Mouse (Mus musculus) midbrain, postnatal 0 days (tissue): ENCODE measurements at regions not wholly inside any gene's neighbourhood (a gene's known extent, or its start where the extent isn't known, plus 50 kb on each side); places are given as distances from the start of the nearest gene placed in this dataset.
A peak's percentile ranks its signal among the peaks of the same experiment; 100 is the strongest.
"Not testable (repeated sequence)": the region's sequence is repeated elsewhere in the genome, so short reads cannot be mapped to it uniquely, and the experiment has no call there.

ENCODE experiments used
- ATAC-seq: fragments of 200-750 bp; cut with Nextera tagmentation; 2 replicates; pipeline ENCODE4 v1.8.0; 2017; ENCODE audit warnings: moderate number of reproducible peaks, mild to moderate bottlenecking, moderate TSS enrichment, moderate library complexity; ENCODE audit not compliant: low FRiP score
- DNase-seq: peaks from one replicate; pipeline ENCODE4 v3.0.0-alpha.2; 2015; ENCODE audit warnings: low spot score
- H3K27ac ChIP-seq: fragments of 300-500 bp; sonication (generic); 2 replicates; pipeline ENCODE4 v1.5.1; 2014; ENCODE audit warnings: low read depth, mild to moderate bottlenecking, low read length, mixed read lengths
- H3K27me3 ChIP-seq: fragments of 300-500 bp; sonication (generic); 2 replicates; pipeline ENCODE4 v1.6.1; 2014; ENCODE audit warnings: low read length, control low read depth, mixed read lengths; ENCODE audit not compliant: insufficient read depth
- H3K36me3 ChIP-seq: fragments of 300-500 bp; sonication (generic); 2 replicates; pipeline ENCODE4 v1.6.1; 2014; ENCODE audit warnings: low read length, control low read depth, mixed read lengths; ENCODE audit not compliant: insufficient read depth
- H3K4me1 ChIP-seq: fragments of 300-500 bp; sonication (generic); 2 replicates; pipeline ENCODE4 v1.6.1; 2014; ENCODE audit warnings: mild to moderate bottlenecking, control low read depth, antibody characterized with exemption, low read length, mixed read lengths; ENCODE audit not compliant: insufficient read depth
- H3K4me2 ChIP-seq: fragments of 300-500 bp; sonication (generic); 2 replicates; pipeline ENCODE4 v1.6.1; 2014; ENCODE audit warnings: low read depth, mild to moderate bottlenecking, low read length, mixed read lengths; ENCODE audit not compliant: poor library complexity, severe bottlenecking
- H3K4me3 ChIP-seq: fragments of 300-500 bp; sonication (generic); 2 replicates; pipeline ENCODE4 v1.5.1; 2014; ENCODE audit warnings: low read depth, mild to moderate bottlenecking, low read length, moderate library complexity
- H3K9ac ChIP-seq: fragments of 300-500 bp; sonication (generic); replicated peaks from 2 replicates; pipeline ENCODE4 v1.6.1; 2014; ENCODE audit warnings: mild to moderate bottlenecking, low read length, moderate library complexity, mixed read lengths; ENCODE audit not compliant: poor library complexity, severe bottlenecking
- H3K9me3 ChIP-seq: fragments of 300-500 bp; sonication (generic); 2 replicates; pipeline ENCODE4 v1.6.1; 2016; ENCODE audit warnings: low read length, control low read depth
- CTCF ChIP-seq: IDR thresholded peaks from 2 replicates; pipeline ENCODE4 v1.5.1; 2016; ENCODE audit warnings: antibody characterized with exemption, mild to moderate bottlenecking
- WGBS: fragments of 180-500 bp; shearing (Covaris S2); extraction: QIAGEN DNeasy Blood & Tissue Kit; methylation state at CpG from one replicate; pipeline ENCODE4 v1.1.7; 2014; 5-methylcytosine and 5-hydroxymethylcytosine counted together

DNA sequence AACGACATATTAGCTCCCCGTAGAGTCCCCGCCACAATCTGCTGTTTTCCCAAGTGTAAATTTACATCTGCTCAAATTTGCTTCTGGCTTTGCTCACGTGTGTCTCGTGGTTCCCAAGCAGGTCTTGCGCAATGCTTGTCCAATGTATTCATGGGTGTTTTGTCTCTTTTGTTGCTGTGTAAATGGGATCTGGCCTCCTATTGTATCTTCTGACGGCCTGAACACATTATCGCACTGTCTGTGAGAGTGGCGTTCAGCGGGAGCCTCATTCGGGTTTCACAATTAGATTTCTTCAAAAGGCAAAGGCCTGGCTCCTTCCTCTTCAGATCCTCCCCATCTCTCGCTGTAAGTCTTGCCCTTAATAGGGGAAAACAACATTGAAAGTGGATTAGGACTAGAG is 274.5 kb downstream of the Fam19a5 start:
- no peak for TF ChIP-seq CTCF
- H3K4me1 ChIP-seq = no peaks in the 10 kb centered on the region
- no peak overlapping the region for H3K9ac ChIP-seq
- no peak overlapping the region for H3K4me2 ChIP-seq
- H3K27me3 ChIP-seq = no peaks in the 10 kb centered on the region
- ATAC-seq (no peak), DNase-seq (no peak)
- no peak overlapping the region for H3K27ac ChIP-seq
- H3K4me3 ChIP-seq = no peak overlapping the region
- WGBS = 28% methylated on average over 12 of the region's 12 CpGs
- H3K36me3 ChIP-seq = no peaks in the 10 kb centered on the region
- no peaks in the 10 kb centered on the region for H3K9me3 ChIP-seq

DNA sequence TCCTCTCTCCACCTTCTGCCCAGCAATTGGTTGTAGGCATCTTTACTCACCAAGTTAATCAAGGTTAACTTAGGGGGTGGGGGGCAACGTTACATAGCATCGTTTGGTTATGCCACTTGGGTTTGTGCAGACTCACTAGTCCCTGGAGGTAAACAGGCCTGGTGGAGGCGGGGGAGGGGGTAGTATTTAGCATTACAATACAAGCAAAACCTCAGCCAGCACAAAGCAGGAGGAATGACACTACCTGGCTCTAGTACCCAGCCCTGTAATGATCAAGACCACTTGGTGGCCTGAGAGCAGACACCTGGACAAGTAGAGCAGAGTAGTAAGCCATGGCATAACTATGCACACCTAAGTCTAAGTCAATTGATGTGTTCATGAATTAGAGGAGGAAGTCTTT is 298.0 kb downstream of the Fam19a5 start:
- H3K4me3 ChIP-seq = no peak overlapping the region
- no peak overlapping the region for H3K9ac ChIP-seq
- no peaks in the 10 kb centered on the region for H3K36me3 ChIP-seq
- TF ChIP-seq CTCF = no peak
- H3K4me1 ChIP-seq = no peaks in the 10 kb centered on the region
- 41% methylated on average over 3 of the region's 3 CpGs for whole genome bisulfite sequencing
- no peak overlapping the region for H3K27ac ChIP-seq
- no peak for ATAC-seq
- H3K27me3 ChIP-seq = no peaks in the 10 kb centered on the region
- H3K9me3 ChIP-seq = no peaks in the 10 kb centered on the region
- no peak overlapping the region for H3K4me2 ChIP-seq
- no peak for DNase-seq

DNA sequence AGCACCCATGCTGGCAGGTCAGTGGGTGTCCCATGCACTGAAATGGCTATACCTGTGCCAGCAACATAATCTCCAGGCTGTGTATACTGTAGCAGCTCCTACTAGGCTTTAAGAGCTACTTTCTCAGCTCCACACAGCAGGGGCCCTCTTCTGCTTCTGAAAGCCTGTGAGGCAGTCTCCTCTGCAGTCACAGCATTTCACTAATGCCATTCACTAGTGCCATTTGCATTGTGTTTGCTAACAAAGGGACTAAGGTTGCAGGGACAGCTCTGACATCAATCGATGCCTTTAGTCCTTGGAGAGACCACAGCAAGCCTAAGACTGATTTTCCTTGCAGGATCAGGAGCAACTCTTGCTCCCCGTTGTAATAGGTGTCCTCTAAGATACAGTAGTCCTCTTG is 315.0 kb downstream of the Fam19a5 start:
- Histone ChIP-seq H3K4me3 (no peak overlapping the region), H3K4me1 (no peaks in the 10 kb centered on the region; the same call in 1 of the 2 replicates), H3K9ac (no peak overlapping the region), H3K36me3 (no peaks in the 10 kb centered on the region), H3K27ac (no peak overlapping the region), H3K27me3 (no peaks in the 10 kb centered on the region), H3K9me3 (no peaks in the 10 kb centered on the region), H3K4me2 (no peak overlapping the region)
- no peak for TF ChIP-seq CTCF
- ATAC-seq (no peak), DNase-seq (no peak)
- WGBS = 5% methylated on average over 2 of the region's 2 CpGs

DNA sequence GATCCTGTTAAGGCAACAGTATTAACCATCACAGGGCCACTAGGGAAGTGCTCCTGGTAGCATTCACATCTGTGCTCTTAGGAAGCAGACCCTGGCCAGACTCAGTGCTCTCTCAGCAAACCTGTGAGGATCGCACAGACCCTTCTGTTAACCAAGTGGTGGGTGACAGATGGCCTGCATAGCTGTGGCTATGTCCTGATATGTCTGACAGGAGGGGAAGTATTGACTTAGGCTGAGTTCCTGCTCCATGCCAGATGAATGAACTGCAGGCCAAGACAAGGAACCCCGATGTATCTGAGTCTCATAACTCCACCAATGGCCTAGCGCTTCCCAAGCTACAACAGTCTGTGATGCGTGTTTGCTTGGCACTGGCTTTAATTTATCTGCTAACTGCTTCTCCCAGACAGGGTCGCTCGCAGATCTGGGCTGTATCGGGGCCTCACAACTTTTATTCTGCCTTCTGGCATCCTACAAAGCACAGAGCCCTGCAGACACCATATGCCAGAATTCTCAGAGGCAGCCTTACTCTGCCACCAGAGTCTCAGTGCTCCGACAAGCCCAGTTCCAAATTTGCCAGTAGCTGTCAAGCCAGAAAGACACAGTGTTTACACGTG is 332.3 kb downstream of the Fam19a5 start:
- no peak for TF ChIP-seq CTCF
- H3K27ac ChIP-seq = no peak overlapping the region
- H3K36me3 ChIP-seq = no peaks in the 10 kb centered on the region
- no peaks in the 10 kb centered on the region for H3K9me3 ChIP-seq
- no peaks in the 10 kb centered on the region for H3K27me3 ChIP-seq
- WGBS = 77% methylated on average over 9 of the region's 9 CpGs
- H3K9ac ChIP-seq = no peak overlapping the region
- ATAC-seq = no peak
- H3K4me2 ChIP-seq = no peak overlapping the region
- no peak overlapping the region for H3K4me3 ChIP-seq
- H3K4me1 ChIP-seq = no peaks in the 10 kb centered on the region
- DNase-seq = peak; percentile 39

DNA sequence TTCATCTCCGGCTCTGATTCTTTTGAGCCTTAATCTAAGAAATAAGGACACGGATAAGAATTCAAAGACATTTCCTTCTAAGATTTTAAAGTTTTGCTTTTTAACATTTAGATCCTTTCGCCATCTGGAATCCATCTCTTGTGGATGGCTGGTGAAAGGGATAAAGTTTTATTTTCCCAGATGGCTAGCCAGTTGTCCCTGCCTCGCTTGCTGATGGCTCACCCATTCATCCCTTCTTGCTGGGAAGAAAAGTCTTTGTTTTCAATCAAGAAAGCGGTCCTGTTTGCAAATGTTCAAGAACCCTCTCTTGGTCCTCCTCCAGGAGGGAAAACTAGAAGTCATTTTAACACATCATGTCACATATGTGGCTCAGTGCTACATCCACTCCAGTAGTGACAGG is 346.8 kb downstream of the Fam19a5 start:
- no peaks in the 10 kb centered on the region for H3K36me3 ChIP-seq
- H3K4me1 ChIP-seq = no peaks in the 10 kb centered on the region
- no peak overlapping the region for H3K9ac ChIP-seq
- TF ChIP-seq CTCF = no peak
- H3K27me3 ChIP-seq = no peaks in the 10 kb centered on the region
- H3K4me2 ChIP-seq = no peak overlapping the region
- no peak for DNase-seq
- H3K4me3 ChIP-seq = no peak overlapping the region
- 92% methylated on average over 5 of the region's 5 CpGs for WGBS
- H3K9me3 ChIP-seq = no peaks in the 10 kb centered on the region
- no peak for ATAC-seq
- H3K27ac ChIP-seq = no peak overlapping the region

DNA sequence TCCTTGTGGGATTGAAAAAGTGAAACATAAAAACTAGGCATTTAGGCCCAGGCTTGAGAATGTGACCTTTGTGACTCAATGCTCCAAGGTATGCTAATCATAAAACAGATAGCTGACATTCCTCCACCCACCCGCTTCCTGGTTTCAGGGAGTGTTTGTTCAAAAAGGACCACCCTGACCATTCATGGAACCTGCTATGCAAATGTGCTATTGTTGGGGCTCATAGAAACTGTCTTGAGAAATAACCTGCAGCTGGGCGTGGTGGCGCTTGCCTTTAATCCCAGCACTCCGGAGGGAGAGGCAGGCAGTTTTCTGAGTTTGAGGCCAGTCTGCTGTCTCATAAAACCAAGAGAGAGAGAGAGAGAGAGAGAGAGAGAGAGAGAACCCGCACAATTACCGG is 350.8 kb downstream of the Fam19a5 start:
- not testable (repeated sequence) for H3K36me3 ChIP-seq, H3K4me3 ChIP-seq, H3K27ac ChIP-seq, DNase-seq, H3K4me2 ChIP-seq, H3K27me3 ChIP-seq, ATAC-seq, H3K9me3 ChIP-seq, H3K9ac ChIP-seq, H3K4me1 ChIP-seq
- 89% methylated on average over 6 of the region's 6 CpGs for WGBS
